Mouse (Mus musculus) heart, postnatal 0 days (tissue): Measurements from ENCODE around the gene Efcab12.

Experiments used
- CTCF ChIP-seq: IDR thresholded peaks from 2 replicates; pipeline ENCODE4 v1.5.1; 2016; ENCODE audit warnings: antibody characterized with exemption, control low read depth, low read depth
- EP300 ChIP-seq: IDR thresholded peaks from 2 replicates; pipeline ENCODE4 v1.6.1; 2016; ENCODE audit warnings: antibody characterized with exemption, low read depth

DNA sequence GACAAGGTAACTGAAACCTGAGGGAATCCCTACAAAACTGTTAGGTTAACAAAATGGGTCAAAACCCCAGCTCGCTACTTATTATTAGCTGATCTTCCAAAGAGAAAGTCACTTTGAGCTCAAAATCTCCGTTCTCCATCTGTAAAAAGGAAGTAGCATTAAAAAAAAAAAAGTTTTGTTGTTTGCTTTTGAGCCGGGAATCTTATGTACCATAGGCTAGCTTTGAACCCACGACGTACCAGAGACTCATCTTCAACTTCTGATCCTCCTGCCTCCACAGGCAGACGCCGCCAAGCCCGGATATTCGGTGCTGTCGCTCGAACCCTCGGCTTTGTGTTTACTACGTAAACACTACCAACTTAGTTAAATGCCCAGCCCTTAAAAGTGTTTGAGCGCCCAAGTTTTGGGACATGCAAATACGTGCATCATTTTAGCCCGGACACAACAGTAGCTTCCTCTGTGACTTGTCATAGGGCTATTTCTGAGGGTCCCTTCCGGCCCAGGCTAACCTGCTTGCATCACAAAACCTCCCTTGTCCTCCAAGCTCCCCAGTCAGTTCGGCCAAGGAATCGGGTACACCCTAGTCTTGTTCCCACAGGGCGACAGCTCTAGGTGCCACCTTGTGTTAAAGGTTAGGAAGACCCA is 14.4 kb upstream of the Efcab12 start:
- TF ChIP-seq CTCF = no peak
- TF ChIP-seq EP300 = 0 out of 2 replicates have a peak, but pooled peaks have one; percentile 55
